Mouse (Mus musculus): ENCODE measurements at regions not wholly inside any gene's neighbourhood (a gene's known extent, or its start where the extent isn't known, plus 50 kb on each side); places are given as distances from the start of the nearest gene placed in this dataset.
A peak's percentile ranks its signal among the peaks of the same experiment; 100 is the strongest.

- no peak overlapping the region for H3K9ac ChIP-seq (replicated peaks; ENCODE audit: low read depth, low read length)
- H3K27me3 ChIP-seq (ENCODE audit: control insufficient read depth, insufficient read depth, low read length) = no peaks in the 10 kb centered on the region
- no peak overlapping the region for H3K27ac ChIP-seq (ENCODE audit: low read length)
- 35% methylated on average over 5 of the region's 5 CpGs for whole genome bisulfite sequencing
- no peak for ATAC-seq (ENCODE audit: insufficient number of reproducible peaks, insufficient read depth, low FRiP score, low read depth)
- H3K9me3 ChIP-seq (ENCODE audit: control insufficient read depth, low read depth, low read length) = no peaks in the 10 kb centered on the region
- no peak overlapping the region for H3K4me3 ChIP-seq (ENCODE audit: low read depth, low read length)
- H3K4me2 ChIP-seq (replicated peaks; ENCODE audit: low read depth, low read length) = no peak overlapping the region
- H3K4me1 ChIP-seq (ENCODE audit: control insufficient read depth, insufficient read depth, low read length) = no peaks in the 10 kb centered on the region
- H3K36me3 ChIP-seq (ENCODE audit: control insufficient read depth, insufficient read depth, low read length) = no peaks in the 10 kb centered on the region
Observed at GRCm38 (mm10) chr2:101440231-101440630, 184.3 kb upstream of the Rag2 start.

GRCm38 (mm10) chr2:101441081-101441630, 183.4 kb upstream of the Rag2 start:
- Histone ChIP-seq H3K4me2 (replicated peaks; ENCODE audit: low read depth, low read length) (no peak overlapping the region), H3K9ac (replicated peaks; ENCODE audit: low read depth, low read length) (no peak overlapping the region), H3K4me3 (ENCODE audit: low read depth, low read length) (no peak overlapping the region), H3K27me3 (ENCODE audit: control insufficient read depth, insufficient read depth, low read length) (no peaks in the 10 kb centered on the region), H3K27ac (ENCODE audit: low read length) (no peak overlapping the region), H3K4me1 (ENCODE audit: control insufficient read depth, insufficient read depth, low read length) (no peaks in the 10 kb centered on the region), H3K9me3 (ENCODE audit: control insufficient read depth, low read depth, low read length) (no peaks in the 10 kb centered on the region), H3K36me3 (ENCODE audit: control insufficient read depth, insufficient read depth, low read length) (no peaks in the 10 kb centered on the region)
- 81% methylated on average over 5 of the region's 5 CpGs for WGBS
- no peak for ATAC-seq (ENCODE audit: insufficient number of reproducible peaks, insufficient read depth, low FRiP score, low read depth)

- Histone ChIP-seq H3K9ac (replicated peaks; ENCODE audit: low read depth, low read length) (no peak overlapping the region), H3K4me1 (ENCODE audit: control insufficient read depth, insufficient read depth, low read length) (no peaks in the 10 kb centered on the region), H3K9me3 (ENCODE audit: control insufficient read depth, low read depth, low read length) (no peaks in the 10 kb centered on the region), H3K27me3 (ENCODE audit: control insufficient read depth, insufficient read depth, low read length) (no peaks in the 10 kb centered on the region), H3K4me2 (replicated peaks; ENCODE audit: low read depth, low read length) (no peak overlapping the region), H3K4me3 (ENCODE audit: low read depth, low read length) (no peak overlapping the region), H3K27ac (ENCODE audit: low read length) (no peak overlapping the region), H3K36me3 (ENCODE audit: control insufficient read depth, insufficient read depth, low read length) (no peaks in the 10 kb centered on the region)
- ATAC-seq (ENCODE audit: insufficient number of reproducible peaks, insufficient read depth, low FRiP score, low read depth) = no peak
- 74% methylated on average over 5 of the region's 5 CpGs for WGBS
Observed at GRCm38 (mm10) chr2:101455591-101455990, 168.9 kb upstream of the Rag2 start.

GRCm38 (mm10) chr2:101458959-101459358, 165.6 kb upstream of the Rag2 start:
- H3K4me2 ChIP-seq (replicated peaks; ENCODE audit: low read depth, low read length) = no peak overlapping the region
- no peak overlapping the region for H3K27ac ChIP-seq (ENCODE audit: low read length)
- H3K36me3 ChIP-seq (ENCODE audit: control insufficient read depth, insufficient read depth, low read length) = no peaks in the 10 kb centered on the region
- H3K9ac ChIP-seq (replicated peaks; ENCODE audit: low read depth, low read length) = no peak overlapping the region
- no peaks in the 10 kb centered on the region for H3K9me3 ChIP-seq (ENCODE audit: control insufficient read depth, low read depth, low read length)
- no peak overlapping the region for H3K4me3 ChIP-seq (ENCODE audit: low read depth, low read length)
- WGBS = 82% methylated on average over 1 of the region's 1 CpGs
- ATAC-seq (ENCODE audit: insufficient number of reproducible peaks, insufficient read depth, low FRiP score, low read depth) = no peak
- no peaks in the 10 kb centered on the region for H3K27me3 ChIP-seq (ENCODE audit: control insufficient read depth, insufficient read depth, low read length)
- H3K4me1 ChIP-seq (ENCODE audit: control insufficient read depth, insufficient read depth, low read length) = no peaks in the 10 kb centered on the region

GRCm38 (mm10) chr2:101462450-101462849, 162.1 kb upstream of the Rag2 start:
- no peak for ATAC-seq (ENCODE audit: insufficient number of reproducible peaks, insufficient read depth, low FRiP score, low read depth)
- Histone ChIP-seq H3K4me2 (replicated peaks; ENCODE audit: low read depth, low read length) (no peak overlapping the region), H3K4me1 (ENCODE audit: control insufficient read depth, insufficient read depth, low read length) (no peaks in the 10 kb centered on the region), H3K27me3 (ENCODE audit: control insufficient read depth, insufficient read depth, low read length) (no peaks in the 10 kb centered on the region), H3K9ac (replicated peaks; ENCODE audit: low read depth, low read length) (no peak overlapping the region), H3K4me3 (ENCODE audit: low read depth, low read length) (no peak overlapping the region), H3K27ac (ENCODE audit: low read length) (no peak overlapping the region), H3K9me3 (ENCODE audit: control insufficient read depth, low read depth, low read length) (no peaks in the 10 kb centered on the region), H3K36me3 (ENCODE audit: control insufficient read depth, insufficient read depth, low read length) (no peaks in the 10 kb centered on the region)
- WGBS = 88% methylated on average over 1 of the region's 1 CpGs

- ATAC-seq (ENCODE audit: insufficient number of reproducible peaks, insufficient read depth, low FRiP score, low read depth) = no peak
- Histone ChIP-seq H3K4me3 (ENCODE audit: low read depth, low read length) (no peak overlapping the region), H3K27me3 (ENCODE audit: control insufficient read depth, insufficient read depth, low read length) (no peaks in the 10 kb centered on the region), H3K4me2 (replicated peaks; ENCODE audit: low read depth, low read length) (no peak overlapping the region), H3K4me1 (ENCODE audit: control insufficient read depth, insufficient read depth, low read length) (no peaks in the 10 kb centered on the region), H3K36me3 (ENCODE audit: control insufficient read depth, insufficient read depth, low read length) (no peaks in the 10 kb centered on the region), H3K27ac (ENCODE audit: low read length) (no peak overlapping the region), H3K9me3 (ENCODE audit: control insufficient read depth, low read depth, low read length) (no peaks in the 10 kb centered on the region), H3K9ac (replicated peaks; ENCODE audit: low read depth, low read length) (no peak overlapping the region)
- WGBS = 44% methylated on average over 9 of the region's 9 CpGs
Observed at GRCm38 (mm10) chr2:101464291-101465140, 160.0 kb upstream of the Rag2 start.

- Histone ChIP-seq H3K9ac (replicated peaks; ENCODE audit: low read depth, low read length) (no peak overlapping the region), H3K9me3 (ENCODE audit: control insufficient read depth, low read depth, low read length) (no peaks in the 10 kb centered on the region), H3K4me3 (ENCODE audit: low read depth, low read length) (no peak overlapping the region), H3K4me2 (replicated peaks; ENCODE audit: low read depth, low read length) (no peak overlapping the region), H3K36me3 (ENCODE audit: control insufficient read depth, insufficient read depth, low read length) (no peaks in the 10 kb centered on the region), H3K27ac (ENCODE audit: low read length) (no peak overlapping the region), H3K4me1 (ENCODE audit: control insufficient read depth, insufficient read depth, low read length) (no peaks in the 10 kb centered on the region), H3K27me3 (ENCODE audit: control insufficient read depth, insufficient read depth, low read length) (no peaks in the 10 kb centered on the region)
- 82% methylated on average over 6 of the region's 6 CpGs for WGBS
- no peak for ATAC-seq (ENCODE audit: insufficient number of reproducible peaks, insufficient read depth, low FRiP score, low read depth)
Observed at GRCm38 (mm10) chr2:101470569-101471100, 153.9 kb upstream of the Rag2 start.

- H3K4me3 ChIP-seq (ENCODE audit: low read depth, low read length) = no peak overlapping the region
- no peak overlapping the region for H3K4me2 ChIP-seq (replicated peaks; ENCODE audit: low read depth, low read length)
- no peaks in the 10 kb centered on the region for H3K36me3 ChIP-seq (ENCODE audit: control insufficient read depth, insufficient read depth, low read length)
- no peaks in the 10 kb centered on the region for H3K27me3 ChIP-seq (ENCODE audit: control insufficient read depth, insufficient read depth, low read length)
- ATAC-seq (ENCODE audit: insufficient number of reproducible peaks, insufficient read depth, low FRiP score, low read depth) = peak; percentile 42; the same call in 1 of the 2 replicates
- 33% methylated on average over 8 of the region's 8 CpGs for WGBS
- H3K9me3 ChIP-seq (ENCODE audit: control insufficient read depth, low read depth, low read length) = no peaks in the 10 kb centered on the region
- no peaks in the 10 kb centered on the region for H3K4me1 ChIP-seq (ENCODE audit: control insufficient read depth, insufficient read depth, low read length)
- H3K27ac ChIP-seq (ENCODE audit: low read length) = no peak overlapping the region
- no peak overlapping the region for H3K9ac ChIP-seq (replicated peaks; ENCODE audit: low read depth, low read length)
Observed at GRCm38 (mm10) chr2:101472449-101473115, 151.9 kb upstream of the Rag2 start.
